29 mouse cellular contexts compared by ENCODE assay signal in the genomic region with DNA sequence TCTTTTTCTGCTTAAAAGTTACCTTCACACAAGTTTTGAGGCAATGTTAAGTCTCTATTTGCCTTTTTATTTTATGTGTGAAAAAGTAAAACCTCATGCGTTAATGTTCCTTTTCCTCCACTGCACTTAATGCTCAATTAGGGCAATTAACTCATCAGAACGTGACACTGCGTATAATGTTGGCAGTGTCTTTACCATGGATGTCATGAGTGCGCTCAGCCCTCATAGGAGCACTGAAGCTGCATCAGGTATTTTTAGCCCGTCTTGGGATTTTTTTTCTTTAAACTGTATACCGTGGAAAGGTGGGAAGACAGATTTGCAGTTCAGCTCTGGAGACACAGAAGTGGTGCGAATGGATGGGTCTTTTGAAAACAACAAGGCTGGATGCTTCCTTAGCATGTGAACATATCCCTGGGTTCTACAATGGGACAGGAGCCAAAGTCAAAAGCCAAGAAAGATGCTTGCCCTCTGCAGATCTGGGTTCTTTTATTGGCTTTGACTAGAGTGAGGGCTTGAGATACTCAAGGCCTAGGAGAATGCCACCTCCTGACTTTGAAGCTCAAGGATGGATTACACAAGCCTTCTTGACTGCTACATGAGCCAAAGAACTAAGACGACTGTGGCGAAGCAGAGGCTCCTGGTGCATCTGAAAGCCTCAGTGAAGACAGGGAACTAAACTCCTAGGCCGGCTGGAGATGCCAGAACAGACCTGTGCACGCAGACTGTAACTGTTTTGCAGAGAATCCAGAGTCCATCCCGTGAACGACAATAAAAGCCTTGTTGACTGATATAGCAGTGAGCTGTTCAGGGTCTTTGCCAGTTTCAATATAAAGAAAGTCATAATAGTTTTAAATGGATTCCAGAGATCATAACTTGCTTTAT.
DNase-seq lines count a peak whose midpoint lies in the region; ATAC-seq and TF ChIP-seq lines count a peak whose summit lies in the region.
"Had no signal": no experiment of that assay in that cellular context is flagged by ENCODE, and none has a peak within 500 bp of the region (broad histone marks: within the 10 kb centered on the region; RNA-seq: fewer than 3 reads in every experiment).

No protein-coding gene starts in this region.

- 66% methylated on average over 13 of the region's 13 CpGs for WGBS in cerebellum, adult 2 months
- 66% methylated on average over 13 of the region's 13 CpGs for WGBS in olfactory bulb, adult 2 months
- 75% methylated on average over 13 of the region's 13 CpGs for WGBS in hindbrain, postnatal 0 days

- H3K36me3 ChIP-seq in hindbrain, postnatal 0 days (ENCODE audit: insufficient read depth, low read length) = no peaks in the 10 kb centered on the region
- H3K36me3 ChIP-seq: embryonic facial prominence, embryonic 13.5 days; G1E; heart, embryonic 10.5 days; heart, embryonic 15.5 days; intestine, embryonic 15.5 days; lung, embryonic 15.5 days; midbrain, embryonic 13.5 days had no signal

- H3K27ac ChIP-seq in cerebellum, adult 2 months (ENCODE audit: insufficient read depth, low read length) = no peak overlapping the region
- peak overlapping the region; percentile 56 for H3K27ac ChIP-seq in olfactory bulb, adult 2 months (ENCODE audit: insufficient read depth, low read depth, low read length)
- H3K27ac ChIP-seq in hindbrain, postnatal 0 days = no peak overlapping the region
- H3K27ac ChIP-seq: embryonic facial prominence, embryonic 13.5 days; heart, embryonic 10.5 days; heart, embryonic 15.5 days; intestine, embryonic 15.5 days; layer of hippocampus, adult 2 months; lung, embryonic 15.5 days; midbrain, embryonic 13.5 days; stomach, postnatal 0 days had no signal

- TF ChIP-seq POLR2A in cerebellum, adult 2 months (IDR thresholded peaks at IDR 0.05; ENCODE audit: borderline replicate concordance, insufficient read depth, low read length) = no peak
- TF ChIP-seq POLR2A in brain, embryonic 14.5 days (IDR thresholded peaks at IDR 0.05; ENCODE audit: borderline replicate concordance, extremely low read depth, insufficient read depth, insufficient read length, poor library complexity, severe bottlenecking) = no peak
- TF ChIP-seq POLR2A in olfactory bulb, adult 2 months (IDR thresholded peaks at IDR 0.05; ENCODE audit: insufficient read depth, low read depth, low read length) = no peak

- H3K9ac ChIP-seq in hindbrain, postnatal 0 days (replicated peaks; ENCODE audit: low read length) = no peak overlapping the region
- H3K9ac ChIP-seq: embryonic facial prominence, embryonic 13.5 days; heart, embryonic 15.5 days; intestine, embryonic 15.5 days; lung, embryonic 15.5 days; midbrain, embryonic 13.5 days had no signal

- TF ChIP-seq CTCF in cerebellum, adult 2 months (IDR thresholded peaks at IDR 0.05; ENCODE audit: borderline replicate concordance, insufficient read depth, low read depth, low read length) = no peak
- TF ChIP-seq CTCF in brain, embryonic 14.5 days (IDR thresholded peaks at IDR 0.05; ENCODE audit: borderline replicate concordance, extremely low read depth, insufficient read depth, insufficient read length) = no peak
- TF ChIP-seq CTCF in olfactory bulb, adult 2 months (IDR thresholded peaks at IDR 0.05; ENCODE audit: insufficient read depth, low read depth, low read length) = no peak
- no peak for TF ChIP-seq CTCF in hindbrain, postnatal 0 days (IDR thresholded peaks at IDR 0.05; ENCODE audit: low read depth)

- no peaks in the 10 kb centered on the region for H3K4me1 ChIP-seq in cerebellum, adult 2 months (ENCODE audit: control insufficient read depth, insufficient read depth, low read length)
- peaks cover 2% of the 10 kb centered on the region; the same call in 1 of the 2 replicates for H3K4me1 ChIP-seq in olfactory bulb, adult 2 months (ENCODE audit: control insufficient read depth, insufficient read depth, low read length)
- H3K4me1 ChIP-seq in hindbrain, postnatal 0 days (ENCODE audit: insufficient read depth, low read length) = no peaks in the 10 kb centered on the region
- H3K4me1 ChIP-seq: heart, embryonic 10.5 days; heart, embryonic 15.5 days; intestine, embryonic 15.5 days; lung, embryonic 15.5 days; midbrain, embryonic 13.5 days had no signal

- DNase-seq in cerebellum, postnatal 14 days = peak; percentile 19 to 44
- DNase-seq in cerebellum, adult 2 months = no peak
- DNase-seq in left cerebral cortex, adult 11 months (ENCODE audit: low spot score) = peak; percentile 14
- DNase-seq in left cerebral cortex, adult 8-10 months (ENCODE audit: low spot score in 2 of 2) = no peak
- DNase-seq in brain, embryonic 14.5 days (ENCODE audit: low read depth) = peak; percentile 55
- DNase-seq in hindbrain, postnatal 0 days (ENCODE audit: low spot score) = no peak
- DNase-seq: adrenal gland, postnatal 14 days; cerebellum, adult 8-10 months; gastrocnemius, postnatal 25 days; heart, adult 11 months; kidney, adult 2 months; kidney, postnatal 36 days; left cerebral cortex, postnatal 4 days; right cerebral cortex, adult 18-20 months; right cerebral cortex, postnatal 4 days; thymus, adult 18-20 months; thymus, postnatal 25 days had no signal

- no peak overlapping the region for H3K4me3 ChIP-seq in cerebellum, adult 2 months (replicated peaks; ENCODE audit: insufficient read depth, low read depth, low read length)
- no peak overlapping the region for H3K4me3 ChIP-seq in olfactory bulb, adult 2 months (ENCODE audit: insufficient read depth, low read depth, low read length)
- H3K4me3 ChIP-seq in hindbrain, postnatal 0 days (ENCODE audit: low read length) = no peak overlapping the region
- H3K4me3 ChIP-seq: embryonic facial prominence, embryonic 13.5 days; heart, embryonic 10.5 days; heart, embryonic 15.5 days; intestine, embryonic 15.5 days; layer of hippocampus, adult 2 months; lung, embryonic 15.5 days; midbrain, embryonic 13.5 days had no signal

- H3K9me3 ChIP-seq in hindbrain, postnatal 0 days (ENCODE audit: low read length) = no peaks in the 10 kb centered on the region
- H3K9me3 ChIP-seq: embryonic facial prominence, embryonic 13.5 days; G1E; heart, embryonic 10.5 days; heart, embryonic 15.5 days; intestine, embryonic 15.5 days; lung, embryonic 15.5 days; midbrain, embryonic 13.5 days had no signal

- no peaks in the 10 kb centered on the region for H3K27me3 ChIP-seq in cerebellum, adult 2 months (ENCODE audit: control insufficient read depth, insufficient read depth, low read length)
- no peaks in the 10 kb centered on the region for H3K27me3 ChIP-seq in hindbrain, postnatal 0 days (ENCODE audit: insufficient read depth, low read length)
- H3K27me3 ChIP-seq: embryonic facial prominence, embryonic 13.5 days; heart, embryonic 15.5 days; intestine, embryonic 15.5 days; lung, embryonic 15.5 days; midbrain, embryonic 13.5 days had no signal

- ATAC-seq in hindbrain, postnatal 0 days = no peak
- ATAC-seq: hindbrain, embryonic 16.5 days; intestine, embryonic 15.5 days; midbrain, embryonic 13.5 days had no signal

- no peak overlapping the region for H3K4me2 ChIP-seq in hindbrain, postnatal 0 days (ENCODE audit: low read depth, low read length)
- H3K4me2 ChIP-seq: embryonic facial prominence, embryonic 13.5 days; heart, embryonic 15.5 days; intestine, embryonic 15.5 days; liver, embryonic 11.5 days; lung, embryonic 15.5 days; midbrain, embryonic 13.5 days had no signal

Comparison
In these comparisons a context has a peak if more than half of its experiments do, and no peak if none do; other contexts are left out.
1. DNase-seq: peak in cerebellum, postnatal 14 days (2 of 2), left cerebral cortex, adult 11 months (single experiment) and brain, embryonic 14.5 days (single experiment); none in cerebellum, adult 2 months (0 of 2), left cerebral cortex, adult 8-10 months (0 of 2) and hindbrain, postnatal 0 days (single experiment).